ENCODE assay signal across 10 mouse cellular contexts in the genomic region with DNA sequence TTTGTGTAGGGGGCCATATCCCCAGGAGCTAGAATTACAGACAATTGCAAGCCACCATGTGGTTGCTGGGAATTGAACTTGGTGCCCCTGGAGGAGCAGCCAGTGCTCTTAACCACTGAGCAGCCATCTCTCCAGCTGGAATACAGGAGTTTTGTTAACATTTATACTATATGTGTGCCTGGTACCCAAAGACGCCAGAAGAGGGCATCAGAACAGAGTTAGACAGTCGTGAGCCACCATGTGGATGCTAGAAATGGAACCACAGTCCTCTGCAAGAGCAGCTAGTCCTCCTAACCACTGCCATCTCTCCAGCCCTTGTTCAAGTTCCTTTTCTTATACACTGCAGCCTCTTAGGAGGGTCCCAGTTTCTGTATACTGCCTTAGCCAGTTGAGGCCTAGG. TPM values are rescaled to one million over a fixed set of nuclear protein-coding genes. Genes with fewer than 3 reads are reported as not detected.
DNase-seq lines count a peak whose midpoint lies in the region; ATAC-seq and TF ChIP-seq lines count a peak whose summit lies in the region.
"Had no signal": no experiment of that assay in that cellular context is flagged by ENCODE, and none has a peak within 500 bp of the region (broad histone marks: within the 10 kb centered on the region; RNA-seq: fewer than 3 reads in every experiment).

No protein-coding gene starts in this region.

- no peak overlapping the region for H3K9ac ChIP-seq in liver, embryonic 12.5 days
- no peak overlapping the region for H3K9ac ChIP-seq in midbrain, postnatal 0 days (replicated peaks; ENCODE audit: low read length, poor library complexity, severe bottlenecking)
- H3K9ac ChIP-seq: liver, embryonic 15.5 days had no signal

- peak; percentile 24; the same call in 1 of the 2 replicates for TF ChIP-seq CTCF in brain, embryonic 14.5 days (IDR thresholded peaks at IDR 0.05; ENCODE audit: borderline replicate concordance, extremely low read depth, insufficient read depth, insufficient read length)
- peak; percentile 61 for TF ChIP-seq CTCF in midbrain, postnatal 0 days (IDR thresholded peaks at IDR 0.05)

- no peak for ATAC-seq in CD4-positive, CD25-positive, alpha-beta regulatory T cell, adult 4 months
- ATAC-seq in liver, embryonic 12.5 days = no peak
- ATAC-seq in midbrain, postnatal 0 days (ENCODE audit: low FRiP score) = no peak
- ATAC-seq: intestine, embryonic 16.5 days had no signal

- peaks cover 50% of the 10 kb centered on the region for H3K36me3 ChIP-seq in liver, embryonic 12.5 days
- 0 out of 2 replicates have a peak, but pooled peaks cover 6% of the 10 kb centered on the region for H3K36me3 ChIP-seq in midbrain, postnatal 0 days (ENCODE audit: insufficient read depth, low read length)

- no peak overlapping the region for H3K4me2 ChIP-seq in liver, embryonic 12.5 days
- no peak overlapping the region for H3K4me2 ChIP-seq in midbrain, postnatal 0 days (ENCODE audit: low read depth, low read length, poor library complexity, severe bottlenecking)
- H3K4me2 ChIP-seq: liver, embryonic 15.5 days had no signal

- 0 out of 2 replicates have a peak, but pooled peaks cover 2% of the 10 kb centered on the region for H3K9me3 ChIP-seq in liver, embryonic 12.5 days (replicated peaks)
- no peaks in the 10 kb centered on the region for H3K9me3 ChIP-seq in midbrain, postnatal 0 days (ENCODE audit: low read length)
- H3K9me3 ChIP-seq: liver, embryonic 15.5 days had no signal

- peak; percentile 58 for DNase-seq in CD4-positive, CD25-positive, alpha-beta regulatory T cell, adult 2 months (ENCODE audit: low read depth, low spot score)
- peak; percentile 25 for DNase-seq in liver
- peak; percentile 42 for DNase-seq in brain, embryonic 14.5 days (ENCODE audit: low read depth)
- DNase-seq in midbrain, postnatal 0 days (ENCODE audit: low spot score) = peak; percentile 25
- no peak for DNase-seq in gastrocnemius, postnatal 36 days
- no peak for DNase-seq in left cerebral cortex, adult 18-20 months (ENCODE audit: low spot score in 2 of 2)

- H3K27me3 ChIP-seq in liver, embryonic 12.5 days (replicated peaks) = no peaks in the 10 kb centered on the region
- H3K27me3 ChIP-seq in midbrain, postnatal 0 days (ENCODE audit: insufficient read depth, low read length) = no peaks in the 10 kb centered on the region
- H3K27me3 ChIP-seq: liver, embryonic 15.5 days had no signal

- 15% methylated on average over 2 of the region's 2 CpGs for WGBS in liver, embryonic 12.5 days (ENCODE audit: insufficient replicate concordance)
- WGBS in midbrain, postnatal 0 days = 17% methylated on average over 2 of the region's 2 CpGs

- peaks cover 28% of the 10 kb centered on the region for H3K4me1 ChIP-seq in liver, embryonic 12.5 days
- H3K4me1 ChIP-seq in midbrain, postnatal 0 days (ENCODE audit: insufficient read depth, low read length) = peaks cover 7% of the 10 kb centered on the region

- H3K27ac ChIP-seq in liver, embryonic 12.5 days = no peak overlapping the region
- no peak overlapping the region for H3K27ac ChIP-seq in midbrain, postnatal 0 days (ENCODE audit: low read depth, low read length)
- H3K27ac ChIP-seq: liver, embryonic 15.5 days had no signal

- intact Hi-C loops in gastrocnemius, postnatal 36 days (cut with DNase I) = loop anchor here (2.0 kb wide), 1 partner anchor 495 kb away; no protein-coding TSS in a partner anchor

- no peak for TF ChIP-seq POLR2A in brain, embryonic 14.5 days (IDR thresholded peaks at IDR 0.05; ENCODE audit: borderline replicate concordance, extremely low read depth, insufficient read depth, insufficient read length, poor library complexity, severe bottlenecking)

- no peak overlapping the region for H3K4me3 ChIP-seq in liver, embryonic 12.5 days
- no peak overlapping the region for H3K4me3 ChIP-seq in midbrain, postnatal 0 days (ENCODE audit: low read depth, low read length)
- H3K4me3 ChIP-seq: liver, embryonic 15.5 days had no signal

RNA-seq across cellular contexts. Expression of gene Mrm2, which starts 1.9 kb away (rescaled TPM):
- polyA plus RNA-seq in CD4-positive, CD25-positive, alpha-beta regulatory T cell, adult 4 months (2017; shearing (Covaris generic)) = 10 to 100 TPM; 10.6 to 14.9 TPM
- polyA plus RNA-seq in liver, embryonic 12.5 days (2016; fragmentation: Nextera tagmentation; extraction: Ambion mirVana) = 12.0 and 14.7 TPM in 2 replicates
- 14.4 and 15.4 TPM in 2 replicates for polyA plus RNA-seq in brain, embryonic 14.5 days (2012; rRNA removed)
- total RNA-seq in midbrain, postnatal 0 days (2014; rRNA removed) = 9.9 and 15.1 TPM in 2 replicates
- 14.7 and 16.2 TPM in 2 replicates for polyA plus RNA-seq in midbrain, postnatal 0 days (2015; fragmentation: Nextera tagmentation; extraction: Ambion mirVana)
- total RNA-seq in gastrocnemius, postnatal 36 days (2021) = 1 to 10 TPM; 5.7 to 6.1 TPM
- total RNA-seq in left cerebral cortex, adult 18-20 months (2021) = 10 to 100 TPM in 1 of 2 experiments, 1 to 10 TPM in 1; 9.5 to 12.2 TPM

RNA-seq across cellular contexts. Expression of gene Nudt1, which starts 12.2 kb away (rescaled TPM):
- polyA plus RNA-seq in CD4-positive, CD25-positive, alpha-beta regulatory T cell, adult 4 months (2017; shearing (Covaris generic)) = 10 to 100 TPM; 14.8 to 28.6 TPM
- polyA plus RNA-seq in liver, embryonic 12.5 days (2016; fragmentation: Nextera tagmentation; extraction: Ambion mirVana) = 34.6 and 36.3 TPM in 2 replicates
- 17.3 and 20.1 TPM in 2 replicates for polyA plus RNA-seq in brain, embryonic 14.5 days (2012; rRNA removed)
- total RNA-seq in midbrain, postnatal 0 days (2014; rRNA removed) = 7.6 and 10.5 TPM in 2 replicates
- polyA plus RNA-seq in midbrain, postnatal 0 days (2015; fragmentation: Nextera tagmentation; extraction: Ambion mirVana) = 16.6 and 17.9 TPM in 2 replicates
- total RNA-seq in gastrocnemius, postnatal 36 days (2021) = 1 to 10 TPM; 4.7 to 5.9 TPM
- 1 to 10 TPM; 6.5 to 7.8 TPM for total RNA-seq in left cerebral cortex, adult 18-20 months (2021)

RNA-seq across cellular contexts. Expression of gene Mad1l1, which starts 12.3 kb away (rescaled TPM):
- polyA plus RNA-seq in CD4-positive, CD25-positive, alpha-beta regulatory T cell, adult 4 months (2017; shearing (Covaris generic)) = 10 to 100 TPM; 28.2 to 40.3 TPM
- 31.0 and 33.6 TPM in 2 replicates for polyA plus RNA-seq in liver, embryonic 12.5 days (2016; fragmentation: Nextera tagmentation; extraction: Ambion mirVana)
- 29.9 and 30.0 TPM in 2 replicates for polyA plus RNA-seq in brain, embryonic 14.5 days (2012; rRNA removed)
- total RNA-seq in midbrain, postnatal 0 days (2014; rRNA removed) = 25.9 and 28.5 TPM in 2 replicates
- 33.5 and 34.0 TPM in 2 replicates for polyA plus RNA-seq in midbrain, postnatal 0 days (2015; fragmentation: Nextera tagmentation; extraction: Ambion mirVana)
- 1 to 10 TPM; 6.5 to 7.1 TPM for total RNA-seq in gastrocnemius, postnatal 36 days (2021)
- 10 to 100 TPM; 14.3 to 19.3 TPM for total RNA-seq in left cerebral cortex, adult 18-20 months (2021)

RNA-seq across cellular contexts. Expression of gene Snx8, which starts 55.4 kb away (rescaled TPM):
- 1 to 10 TPM in 1 of 2 experiments, under 1 TPM in 1; 0.30 to 6.1 TPM for polyA plus RNA-seq in CD4-positive, CD25-positive, alpha-beta regulatory T cell, adult 4 months (2017; shearing (Covaris generic))
- 11.9 and 14.0 TPM in 2 replicates for polyA plus RNA-seq in liver, embryonic 12.5 days (2016; fragmentation: Nextera tagmentation; extraction: Ambion mirVana)
- polyA plus RNA-seq in brain, embryonic 14.5 days (2012; rRNA removed) = 20.6 and 30.3 TPM in 2 replicates
- total RNA-seq in midbrain, postnatal 0 days (2014; rRNA removed) = 78.4 and 86.8 TPM in 2 replicates
- polyA plus RNA-seq in midbrain, postnatal 0 days (2015; fragmentation: Nextera tagmentation; extraction: Ambion mirVana) = 46.9 and 48.9 TPM in 2 replicates
- total RNA-seq in gastrocnemius, postnatal 36 days (2021) = 10 to 100 TPM in 1 of 2 experiments, 1 to 10 TPM in 1; 7.3 to 10.5 TPM
- 10 to 100 TPM; 14.4 to 15.6 TPM for total RNA-seq in left cerebral cortex, adult 18-20 months (2021)

Comparison
In these comparisons a context has a peak if more than half of its experiments do, and no peak if none do; other contexts are left out.
1. DNase-seq: peak in CD4-positive, CD25-positive, alpha-beta regulatory T cell, adult 2 months (single experiment), liver (single experiment), brain, embryonic 14.5 days (single experiment) and midbrain, postnatal 0 days (single experiment); none in gastrocnemius, postnatal 36 days (0 of 2) and left cerebral cortex, adult 18-20 months (0 of 2).